Mouse (Mus musculus) small intestine, adult 2 months (tissue): ENCODE data around the gene Csnk1g2.

ENCODE experiments used
- CTCF ChIP-seq: fragments of 200-500 bp; IDR thresholded peaks from 2 replicates; pipeline ENCODE4 v1.5.1; 2012; ENCODE audit warnings: low read depth, mild to moderate bottlenecking, control low read depth, inconsistent platforms, low read length, moderate library complexity, mixed read lengths; ENCODE audit not compliant: insufficient replicate concordance, insufficient read length; ENCODE audit errors: extremely low read depth
- POLR2A ChIP-seq: fragments of 200-500 bp; IDR thresholded peaks from 2 replicates; pipeline ENCODE4 v1.6.1; 2012; ENCODE audit warnings: low read depth, mild to moderate bottlenecking, control low read depth, inconsistent platforms, low read length, moderate library complexity

GRCm38 (mm10) chr10:80665981-80666733 is 43.5 kb downstream of the Csnk1g2 start:
- TF ChIP-seq POLR2A (no peak), CTCF (no peak)
